Mouse (Mus musculus): ENCODE measurements around the gene Tfpi.

DNA sequence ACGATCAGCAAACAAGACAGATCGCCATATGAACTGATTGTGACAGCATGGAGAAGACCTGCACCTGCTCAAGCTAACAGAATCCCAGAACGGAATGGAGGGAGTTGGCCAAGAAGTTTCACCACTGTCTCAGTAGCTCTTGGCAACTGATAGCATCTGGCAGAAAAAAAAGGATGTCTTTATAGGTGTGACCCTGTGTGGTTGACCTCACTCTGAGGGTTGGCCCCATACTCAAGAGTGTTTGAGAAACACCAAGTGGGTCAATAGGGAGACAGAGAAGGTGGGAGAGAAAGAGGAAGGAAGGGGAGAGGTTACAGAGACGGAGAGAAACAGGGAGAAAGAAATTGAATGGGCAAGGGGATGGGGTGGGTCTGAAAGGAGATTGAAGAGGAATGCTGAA lies 92.7 kb downstream of the Tfpi start:
- TF ChIP-seq POLR2A (IDR thresholded peaks at IDR 0.05; ENCODE audit: control insufficient read depth, extremely low read depth, insufficient read depth, low read length, poor library complexity) (no peak), CTCF (IDR thresholded peaks at IDR 0.05; ENCODE audit: borderline replicate concordance, control insufficient read depth, extremely low read depth, insufficient read depth, low read length, poor library complexity) (no peak)

Measured in thymus, adult 2 months (tissue).